Comparison of ENCODE assay signal across 8 mouse cellular contexts in genomic region chr4:132421556-132421922, GRCm38 (mm10). TPM values are rescaled to one million over a fixed set of nuclear protein-coding genes. Genes with fewer than 3 reads are reported as not detected.
DNase-seq lines count a peak whose midpoint lies in the region; ATAC-seq and TF ChIP-seq lines count a peak whose summit lies in the region.

No protein-coding gene starts in this region.

- no peaks in the 10 kb centered on the region for H3K27me3 ChIP-seq in heart, embryonic 15.5 days
- H3K27me3 ChIP-seq in liver, adult 2 months (ENCODE audit: control insufficient read depth, insufficient read depth, low read length), result no peaks in the 10 kb centered on the region
- no peaks in the 10 kb centered on the region for H3K27me3 ChIP-seq in stomach, embryonic 16.5 days (ENCODE audit: control insufficient read depth, insufficient read depth, low read length)

- DNase-seq in heart, postnatal 14 days, result no peak
- DNase-seq in ES-E14 (ENCODE audit: low read depth, low spot score), result peak; percentile 38
- DNase-seq in liver, adult 2 months (ENCODE audit: extremely low read depth, low read depth, low spot score), result no peak
- DNase-seq in cerebellum, postnatal 4 days (ENCODE audit: low spot score in 2 of 2), result no peak

- no peak for ATAC-seq in heart, embryonic 15.5 days (replicated peaks; ENCODE audit: insufficient number of reproducible peaks, insufficient read depth, low FRiP score, low read depth)
- ATAC-seq in erythroid progenitor cell, adult 5-6 weeks (replicated peaks; ENCODE audit: low FRiP score, poor library complexity, severe bottlenecking), result peak; percentile 2; the same call in 1 of the 2 replicates
- ATAC-seq in stomach, embryonic 16.5 days (ENCODE audit: insufficient read depth, low FRiP score), result no peak
- no peak for ATAC-seq in cerebellum, adult (ENCODE audit: insufficient number of reproducible peaks, low FRiP score, low TSS enrichment)

- peak overlapping the region; percentile 99 for H3K27ac ChIP-seq in heart, embryonic 15.5 days
- H3K27ac ChIP-seq in ES-E14 (ENCODE audit: insufficient read depth, low read depth, low read length, poor library complexity, severe bottlenecking), result peak overlapping the region; percentile 90; the same call in 1 of the 2 replicates
- peak overlapping the region; percentile 98 for H3K27ac ChIP-seq in liver, adult 2 months (replicated peaks; ENCODE audit: insufficient read depth, low read depth, low read length)
- H3K27ac ChIP-seq in stomach, embryonic 16.5 days (ENCODE audit: low read length), result peak overlapping the region; percentile 99

- H3K36me3 ChIP-seq in heart, embryonic 15.5 days, result no peaks in the 10 kb centered on the region
- no peaks in the 10 kb centered on the region for H3K36me3 ChIP-seq in ES-E14 (ENCODE audit: control insufficient read depth, insufficient read depth, low read length, poor library complexity, severe bottlenecking)
- H3K36me3 ChIP-seq in liver, adult 2 months (ENCODE audit: control insufficient read depth, insufficient read depth, low read length), result no peaks in the 10 kb centered on the region
- H3K36me3 ChIP-seq in stomach, embryonic 16.5 days (ENCODE audit: control insufficient read depth, insufficient read depth, low read length), result no peaks in the 10 kb centered on the region

- peak overlapping the region; percentile 89 for H3K9ac ChIP-seq in heart, embryonic 15.5 days
- peak overlapping the region; percentile 91 for H3K9ac ChIP-seq in ES-E14 (ENCODE audit: insufficient read depth, low read depth, low read length, poor library complexity, severe bottlenecking)
- peak overlapping the region; percentile 95 for H3K9ac ChIP-seq in liver, adult 2 months (ENCODE audit: low read depth, low read length)
- peak overlapping the region; percentile 87 for H3K9ac ChIP-seq in stomach, embryonic 16.5 days (ENCODE audit: low read length)

- TF ChIP-seq POLR2A in liver, adult 2 months (IDR thresholded peaks at IDR 0.05; ENCODE audit: extremely low read depth, insufficient read depth, low read length), result no peak

- in situ Hi-C loops in ES-E14 (cut with MboI; ENCODE audit: low sequenced_read_pairs in 2 of 2, unreplicated experiment in 2 of 2), result no loop called here

- H3K79me2 ChIP-seq in liver, adult 2 months (ENCODE audit: control insufficient read depth, insufficient read depth, low read length), result peaks cover 21% of the 10 kb centered on the region

- WGBS in heart, embryonic 15.5 days, result 0% methylated on average over 10 of the region's 13 CpGs
- WGBS in liver, adult 2 months, result under 1% methylated on average over 13 of the region's 13 CpGs
- WGBS in stomach, embryonic 16.5 days, result 0% methylated on average over 13 of the region's 13 CpGs

- H3K4me2 ChIP-seq in heart, embryonic 15.5 days, result peak overlapping the region; percentile 70
- H3K4me2 ChIP-seq in stomach, embryonic 16.5 days (ENCODE audit: low read depth, low read length), result peak overlapping the region; percentile 57

- H3K9me3 ChIP-seq in heart, embryonic 15.5 days (replicated peaks), result no peaks in the 10 kb centered on the region
- no peaks in the 10 kb centered on the region for H3K9me3 ChIP-seq in ES-E14 (ENCODE audit: control insufficient read depth, insufficient read depth, low read depth, low read length)
- H3K9me3 ChIP-seq in stomach, embryonic 16.5 days (replicated peaks; ENCODE audit: control insufficient read depth, low read length), result no peaks in the 10 kb centered on the region

- TF ChIP-seq CTCF in liver, adult 2 months (IDR thresholded peaks at IDR 0.05; ENCODE audit: low read depth, low read length), result no peak

- intact Hi-C loops in heart, postnatal 14 days (cut with DNase I), result loop anchor here (5.0 kb wide), 2 partner anchors 41 to 91 kb away; partner anchors contain the start of genes Med18 and Sesn2

- peaks cover 30% of the 10 kb centered on the region for H3K4me1 ChIP-seq in heart, embryonic 15.5 days (replicated peaks)
- 0 out of 4 replicates have a peak, but pooled peaks cover 0 to 3% of the 10 kb centered on the region in 2 experiments for H3K4me1 ChIP-seq in ES-E14 (ENCODE audit: control insufficient read depth in 2 of 2, insufficient read depth in 2 of 2, low read length in 2 of 2, poor library complexity in 1 of 2)
- H3K4me1 ChIP-seq in liver, adult 2 months (ENCODE audit: control insufficient read depth, insufficient read depth, low read length), result peaks cover 17% of the 10 kb centered on the region
- peaks cover 13% of the 10 kb centered on the region for H3K4me1 ChIP-seq in stomach, embryonic 16.5 days (ENCODE audit: control insufficient read depth, insufficient read depth, low read length)

- peak overlapping the region; percentile 83 for H3K4me3 ChIP-seq in heart, embryonic 15.5 days
- peak overlapping the region; percentile 91 to 93 for H3K4me3 ChIP-seq in ES-E14 (ENCODE audit: insufficient read depth in 1 of 2, low read depth in 1 of 2, low read length in 2 of 2, poor library complexity in 1 of 2, severe bottlenecking in 1 of 2)
- H3K4me3 ChIP-seq in liver, adult 2 months (ENCODE audit: insufficient read depth, low read depth, low read length), result peak overlapping the region; percentile 87
- H3K4me3 ChIP-seq in stomach, embryonic 16.5 days (replicated peaks; ENCODE audit: low read length), result peak overlapping the region; percentile 74

TF ChIP-seq in ES-E14, 5 proteins besides CTCF, POLR2A, EP300 and RAD21:
- TF ChIP-seq CHD2 (IDR thresholded peaks at IDR 0.05; ENCODE audit: low read depth, low read length) (no peak), MAFK (IDR thresholded peaks at IDR 0.05; ENCODE audit: insufficient read depth, low read depth, low read length) (no peak), HCFC1 (IDR thresholded peaks at IDR 0.05; ENCODE audit: borderline replicate concordance, insufficient read depth, low read length) (no peak), ZNF384 (IDR thresholded peaks at IDR 0.05; ENCODE audit: low read depth, low read length) (no peak), ZC3H11A (IDR thresholded peaks at IDR 0.05; ENCODE audit: borderline replicate concordance, low read depth, low read length) (no peak)

RNA-seq across cellular contexts. Expression of gene Phactr4, which starts 0.8 kb away (rescaled TPM):
- 14.8 and 17.1 TPM in 2 replicates for polyA plus RNA-seq in heart, embryonic 15.5 days (2015; fragmentation: Nextera tagmentation; extraction: Ambion mirVana)
- total RNA-seq in heart, postnatal 14 days (2021), result 10 to 100 TPM; 28.4 to 29.8 TPM
- 4.0 and 7.8 TPM in 2 replicates for total RNA-seq in ES-E14 (2012; rRNA removed)
- 71.7 and 90.5 TPM in 2 replicates for total RNA-seq in erythroid progenitor cell, adult 5-6 weeks (2015; ENCODE audit: low replicate concordance)
- total RNA-seq in erythroid progenitor cell, adult 5-6 weeks (2017; ENCODE audit: low replicate concordance), result 61.1 and 75.6 TPM in 2 replicates
- 6.6 and 8.9 TPM in 2 replicates for total RNA-seq in liver, adult 2 months (2014; rRNA removed)
- 7.2 and 8.0 TPM in 2 replicates for polyA plus RNA-seq in liver, adult 2 months (2012; rRNA removed)
- 25.9 and 29.9 TPM in 2 replicates for polyA plus RNA-seq in stomach, embryonic 16.5 days (2015; fragmentation: Nextera tagmentation; extraction: Ambion mirVana)

RNA-seq across cellular contexts. Expression of gene Med18, which starts 42.2 kb away (rescaled TPM):
- 12.5 and 13.8 TPM in 2 replicates for polyA plus RNA-seq in heart, embryonic 15.5 days (2015; fragmentation: Nextera tagmentation; extraction: Ambion mirVana)
- 1 to 10 TPM; 3.8 to 4.7 TPM for total RNA-seq in heart, postnatal 14 days (2021)
- total RNA-seq in ES-E14 (2012; rRNA removed), result 29.7 and 32.8 TPM in 2 replicates
- total RNA-seq in erythroid progenitor cell, adult 5-6 weeks (2015; ENCODE audit: low replicate concordance), result 10.5 and 12.2 TPM in 2 replicates
- 5.7 and 16.2 TPM in 2 replicates for total RNA-seq in erythroid progenitor cell, adult 5-6 weeks (2017; ENCODE audit: low replicate concordance)
- 3.8 TPM in 2 replicates for total RNA-seq in liver, adult 2 months (2014; rRNA removed)
- 1.0 and 1.4 TPM in 2 replicates for polyA plus RNA-seq in liver, adult 2 months (2012; rRNA removed)
- polyA plus RNA-seq in stomach, embryonic 16.5 days (2015; fragmentation: Nextera tagmentation; extraction: Ambion mirVana), result 19.5 and 20.0 TPM in 2 replicates
